Mouse (Mus musculus) kidney, adult 11 months (tissue): ENCODE results near the gene Mmd.
"Not testable (repeated sequence)": the region's sequence is repeated elsewhere in the genome, so short reads cannot be mapped to it uniquely, and the experiment has no call there.

Experiments
- DNase-seq: peaks from one replicate; pipeline ENCODE4 v3.0.0; 2022

Mmd gene

GRCm38 (mm10) chr11:90250730-90251129 is 1.5 kb downstream of the Mmd start:
- DNase-seq = no peak

GRCm38 (mm10) chr11:90251923-90252322 is 2.7 kb downstream of the Mmd start:
- DNase-seq = no peak

GRCm38 (mm10) chr11:90252366-90252765 is 3.1 kb downstream of the Mmd start:
- no peak for DNase-seq

GRCm38 (mm10) chr11:90254536-90254935 is 5.3 kb downstream of the Mmd start:
- no peak for DNase-seq

GRCm38 (mm10) chr11:90255687-90256086 is 6.4 kb downstream of the Mmd start:
- no peak for DNase-seq

GRCm38 (mm10) chr11:90256833-90257525 is 7.7 kb downstream of the Mmd start:
- DNase-seq = no peak

GRCm38 (mm10) chr11:90258321-90258927 is 9.2 kb downstream of the Mmd start:
- no peak for DNase-seq

- DNase-seq = no peak
Measured at GRCm38 (mm10) chr11:90259071-90259470, 9.8 kb downstream of the Mmd start.

GRCm38 (mm10) chr11:90259826-90260225 is 10.6 kb downstream of the Mmd start:
- DNase-seq = no peak

GRCm38 (mm10) chr11:90264180-90264579 is 14.9 kb downstream of the Mmd start:
- DNase-seq = no peak

- no peak for DNase-seq
Measured at GRCm38 (mm10) chr11:90265581-90265980, 16.3 kb downstream of the Mmd start.

GRCm38 (mm10) chr11:90268934-90269333 is 19.7 kb downstream of the Mmd start:
- DNase-seq = peak; percentile 71

GRCm38 (mm10) chr11:90269398-90270123 is 20.3 kb downstream of the Mmd start:
- peak; percentile 66 for DNase-seq

GRCm38 (mm10) chr11:90270132-90270877 is 21.0 kb downstream of the Mmd start:
- DNase-seq = no peak

- no peak for DNase-seq
Measured at GRCm38 (mm10) chr11:90274187-90274586, 24.9 kb downstream of the Mmd start.

- peak; percentile 44 for DNase-seq
Measured at GRCm38 (mm10) chr11:90275663-90276062, 26.4 kb downstream of the Mmd start.

- no peak for DNase-seq
Measured at GRCm38 (mm10) chr11:90276150-90276549, 26.9 kb downstream of the Mmd start.

GRCm38 (mm10) chr11:90276561-90276960 is 27.3 kb downstream of the Mmd start:
- no peak for DNase-seq

GRCm38 (mm10) chr11:90280069-90280468 is 30.8 kb downstream of the Mmd start:
- no peak for DNase-seq

- DNase-seq = not testable (repeated sequence)
Measured at GRCm38 (mm10) chr11:90281943-90282342, 32.7 kb downstream of the Mmd start.

GRCm38 (mm10) chr11:90283159-90283558 is 33.9 kb downstream of the Mmd start:
- no peak for DNase-seq

GRCm38 (mm10) chr11:90283601-90284000 is 34.3 kb downstream of the Mmd start:
- no peak for DNase-seq

GRCm38 (mm10) chr11:90284079-90284478 is 34.8 kb downstream of the Mmd start:
- no peak for DNase-seq
